Mouse (Mus musculus) megakaryocyte, embryonic 14.5 days (primary cell): ENCODE data around the gene Lcn6. TPM values are rescaled to one million over a fixed set of nuclear protein-coding genes. Genes with fewer than 3 reads are reported as not detected.
A peak's percentile ranks its signal among the peaks of the same experiment; 100 is the strongest.

Experiments
- H3K27me3 ChIP-seq: replicated peaks from 2 replicates; pipeline ENCODE3; 2012; ENCODE audit warnings: inconsistent platforms
- H3K36me3 ChIP-seq: replicated peaks from 2 replicates; pipeline ENCODE3; 2012; ENCODE audit warnings: low read length, inconsistent platforms, mixed read lengths
- H3K4me1 ChIP-seq: 2 replicates; pipeline ENCODE4 v1.6.1; 2012; ENCODE audit warnings: inconsistent platforms
- H3K4me3 ChIP-seq: replicated peaks from 2 replicates; pipeline ENCODE3; 2012; ENCODE audit warnings: moderate library complexity, mild to moderate bottlenecking, inconsistent platforms
- H3K9me3 ChIP-seq: 2 replicates; pipeline ENCODE4 v1.6.1; 2012; ENCODE audit warnings: inconsistent platforms
- FLI1 ChIP-seq: IDR thresholded peaks from 2 replicates; pipeline ENCODE4 v1.6.1; 2012; ENCODE audit warnings: low read length, inconsistent platforms, mixed read lengths
- GATA1 ChIP-seq: IDR thresholded peaks from 3 replicates; pipeline ENCODE4 v1.6.1; 2012; ENCODE audit warnings: mixed read lengths, low read length, inconsistent platforms, borderline replicate concordance
- polyA plus RNA-seq: library from polyadenylated mRNA; stranded (reverse); fragments of >175 nt; gene quantifications from 2 replicates; pipeline ENCODE4 v1.2.3, GENCODE M21; 2012; ENCODE audit warnings: low replicate concordance; ENCODE audit not compliant: insufficient read depth

Lcn6 gene
- polyA plus RNA-seq = not detected in 2 replicates

- Histone ChIP-seq H3K27me3 (peaks cover 55% of the 10 kb centered on the region), H3K4me1 (no peaks in the 10 kb centered on the region), H3K9me3 (no peaks in the 10 kb centered on the region), H3K4me3 (no peak within 1 kb of the TSS), H3K36me3 (no peaks in the 10 kb centered on the region)
- TF ChIP-seq FLI1 (no peak), GATA1 (no peak)
These were observed at the start of gene Lcn6 for GRCm38 (mm10) chr2:25676486-25676885. TSS of gene Lcn6 (plus strand) at chr2:25676786.

- H3K4me3 ChIP-seq = peak within 1 kb of the TSS; percentile 33
- peaks cover 10% of the 10 kb centered on the region for H3K4me1 ChIP-seq
- H3K36me3 ChIP-seq = no peaks in the 10 kb centered on the region
- no peaks in the 10 kb centered on the region for H3K9me3 ChIP-seq
- TF ChIP-seq GATA1 = no peak
- TF ChIP-seq FLI1 = no peak
- H3K27me3 ChIP-seq = peaks cover 69% of the 10 kb centered on the region
These were observed 48.8 kb upstream of the Lcn6 start, which contains the start of gene Fcna for GRCm38 (mm10) chr2:25627811-25628210. TSS of gene Fcna (minus strand) at chr2:25628030.

GRCm38 (mm10) chr2:25628738-25629137 is 47.8 kb upstream of the Lcn6 start:
- TF ChIP-seq GATA1 = no peak
- no peak for TF ChIP-seq FLI1
- Histone ChIP-seq H3K9me3 (no peaks in the 10 kb centered on the region), H3K4me1 (peaks cover 10% of the 10 kb centered on the region), H3K27me3 (peaks cover 70% of the 10 kb centered on the region), H3K4me3 (no peak overlapping the region), H3K36me3 (no peaks in the 10 kb centered on the region)

- Histone ChIP-seq H3K4me3 (no peak overlapping the region), H3K9me3 (no peaks in the 10 kb centered on the region), H3K4me1 (peaks cover 6% of the 10 kb centered on the region), H3K27me3 (peaks cover 47% of the 10 kb centered on the region), H3K36me3 (no peaks in the 10 kb centered on the region)
- TF ChIP-seq FLI1 = no peak
These were observed 43.0 kb upstream of the Lcn6 start for GRCm38 (mm10) chr2:25633616-25634015.

- no peaks in the 10 kb centered on the region for H3K9me3 ChIP-seq
- H3K4me1 ChIP-seq = peaks cover 3% of the 10 kb centered on the region
- no peak overlapping the region for H3K4me3 ChIP-seq
- H3K36me3 ChIP-seq = no peaks in the 10 kb centered on the region
- peaks cover 47% of the 10 kb centered on the region for H3K27me3 ChIP-seq
- TF ChIP-seq FLI1 (no peak), GATA1 (no peak)
These were observed 42.5 kb upstream of the Lcn6 start for GRCm38 (mm10) chr2:25634046-25634445.

- no peaks in the 10 kb centered on the region for H3K9me3 ChIP-seq
- H3K4me1 ChIP-seq = no peaks in the 10 kb centered on the region
- no peak for TF ChIP-seq GATA1
- TF ChIP-seq FLI1 = no peak
- no peaks in the 10 kb centered on the region for H3K36me3 ChIP-seq
- peaks cover 55% of the 10 kb centered on the region for H3K27me3 ChIP-seq
- H3K4me3 ChIP-seq = no peak overlapping the region
These were observed 36.7 kb upstream of the Lcn6 start for GRCm38 (mm10) chr2:25639890-25640289.

- H3K36me3 ChIP-seq = no peaks in the 10 kb centered on the region
- H3K27me3 ChIP-seq = peaks cover 81% of the 10 kb centered on the region
These were observed 23.7 kb upstream of the Lcn6 start, which contains the start of gene Lcn8 for GRCm38 (mm10) chr2:25652902-25653301. TSS of gene Lcn8 (plus strand) at chr2:25653120.

GRCm38 (mm10) chr2:25654502-25654901 is 22.1 kb upstream of the Lcn6 start:
- peaks cover 6% of the 10 kb centered on the region for H3K4me1 ChIP-seq
- H3K27me3 ChIP-seq = peaks cover 87% of the 10 kb centered on the region
- TF ChIP-seq GATA1 (no peak), FLI1 (no peak)
- no peaks in the 10 kb centered on the region for H3K9me3 ChIP-seq
- no peaks in the 10 kb centered on the region for H3K36me3 ChIP-seq
- no peak overlapping the region for H3K4me3 ChIP-seq

More at GRCm38 (mm10) chr2:25652902-25653301, 23.7 kb upstream of the Lcn6 start, which contains the start of gene Lcn8:
- no peak for TF ChIP-seq GATA1
- H3K4me3 ChIP-seq = no peak within 1 kb of the TSS
- no peaks in the 10 kb centered on the region for H3K9me3 ChIP-seq
- peaks cover 6% of the 10 kb centered on the region for H3K4me1 ChIP-seq

GRCm38 (mm10) chr2:25656691-25657090 is 19.9 kb upstream of the Lcn6 start:
- H3K4me3 ChIP-seq = no peak overlapping the region
- H3K9me3 ChIP-seq = no peaks in the 10 kb centered on the region
- peaks cover 83% of the 10 kb centered on the region for H3K27me3 ChIP-seq
- no peaks in the 10 kb centered on the region for H3K4me1 ChIP-seq
- TF ChIP-seq FLI1 (no peak), GATA1 (no peak)
- H3K36me3 ChIP-seq = no peaks in the 10 kb centered on the region

GRCm38 (mm10) chr2:25657246-25657645 is 19.3 kb upstream of the Lcn6 start:
- TF ChIP-seq GATA1 (no peak), FLI1 (no peak)
- Histone ChIP-seq H3K4me3 (no peak overlapping the region), H3K4me1 (no peaks in the 10 kb centered on the region), H3K9me3 (no peaks in the 10 kb centered on the region), H3K36me3 (no peaks in the 10 kb centered on the region), H3K27me3 (peaks cover 85% of the 10 kb centered on the region)

- Histone ChIP-seq H3K4me3 (no peak within 1 kb of the TSS), H3K9me3 (no peaks in the 10 kb centered on the region), H3K4me1 (no peaks in the 10 kb centered on the region), H3K36me3 (no peaks in the 10 kb centered on the region), H3K27me3 (peaks cover 89% of the 10 kb centered on the region)
- TF ChIP-seq GATA1 (no peak), FLI1 (no peak)
These were observed 18.9 kb upstream of the Lcn6 start, which contains the start of gene Lcn5 for GRCm38 (mm10) chr2:25657652-25658051. TSS of gene Lcn5 (plus strand) at chr2:25657952.
